Mouse (Mus musculus): ENCODE data around the gene Mfsd13b. TPM values are rescaled to one million over a fixed set of nuclear protein-coding genes. Genes with fewer than 3 reads are reported as not detected.
A peak's percentile ranks its signal among the peaks of the same experiment; 100 is the strongest.
"Not testable (repeated sequence)": the region's sequence is repeated elsewhere in the genome, so short reads cannot be mapped to it uniquely, and the experiment has no call there.

Gene Mfsd13b
- polyA plus RNA-seq, 1 experiment from 2014 or later = 0.63 TPM

- Histone ChIP-seq H3K9me3 (replicated peaks) (no peaks in the 10 kb centered on the region), H3K4me1 (peaks cover 8% of the 10 kb centered on the region), H3K27me3 (ENCODE audit: low read depth, poor library complexity, severe bottlenecking) (no peaks in the 10 kb centered on the region), H3K36me3 (peaks cover 43% of the 10 kb centered on the region), H3K27ac (replicated peaks) (no peak overlapping the region), H3K4me3 (no peak overlapping the region)
- no peak for DNase-seq (ENCODE audit: low spot score)
- 70% methylated on average over 3 of the region's 3 CpGs for WGBS
Measured at GRCm38 (mm10) chr7:120961893-120962292, 20.4 kb upstream of the Mfsd13b start.

- WGBS = 91% methylated on average over 5 of the region's 5 CpGs
Measured at GRCm38 (mm10) chr7:120963126-120963525, 19.2 kb upstream of the Mfsd13b start.

GRCm38 (mm10) chr7:120969221-120969620 lies 13.1 kb upstream of the Mfsd13b start:
- WGBS = 90% methylated on average over 7 of the region's 7 CpGs
- DNase-seq (ENCODE audit: low spot score) = no peak
- Histone ChIP-seq H3K4me3 (no peak overlapping the region), H3K27me3 (ENCODE audit: low read depth, poor library complexity, severe bottlenecking) (no peaks in the 10 kb centered on the region), H3K9me3 (replicated peaks) (no peaks in the 10 kb centered on the region), H3K36me3 (peaks cover 31% of the 10 kb centered on the region), H3K27ac (replicated peaks) (no peak overlapping the region), H3K4me1 (no peaks in the 10 kb centered on the region)

More at GRCm38 (mm10) chr7:120963126-120963525, 19.2 kb upstream of the Mfsd13b start:
- Histone ChIP-seq H3K9me3 (replicated peaks) (no peaks in the 10 kb centered on the region), H3K27me3 (ENCODE audit: low read depth, poor library complexity, severe bottlenecking) (no peaks in the 10 kb centered on the region), H3K4me1 (peaks cover 8% of the 10 kb centered on the region), H3K4me3 (no peak overlapping the region), H3K36me3 (peaks cover 42% of the 10 kb centered on the region), H3K27ac (replicated peaks) (no peak overlapping the region)
- no peak for DNase-seq (ENCODE audit: low spot score)

GRCm38 (mm10) chr7:120970112-120970511 lies 12.2 kb upstream of the Mfsd13b start:
- no peaks in the 10 kb centered on the region for H3K9me3 ChIP-seq (replicated peaks)
- WGBS = 95% methylated on average over 5 of the region's 5 CpGs
- DNase-seq (ENCODE audit: low spot score) = no peak
- H3K27ac ChIP-seq (replicated peaks) = no peak overlapping the region
- no peaks in the 10 kb centered on the region for H3K27me3 ChIP-seq (ENCODE audit: low read depth, poor library complexity, severe bottlenecking)
- H3K4me1 ChIP-seq = no peaks in the 10 kb centered on the region
- H3K4me3 ChIP-seq = no peak overlapping the region
- H3K36me3 ChIP-seq = peaks cover 31% of the 10 kb centered on the region

- DNase-seq (ENCODE audit: low spot score) = not testable (repeated sequence)
Measured at GRCm38 (mm10) chr7:120972471-120972870, 9.8 kb upstream of the Mfsd13b start.

GRCm38 (mm10) chr7:120974001-120974400 lies 8.3 kb upstream of the Mfsd13b start:
- Histone ChIP-seq H3K36me3 (peaks cover 11% of the 10 kb centered on the region; the same call in 1 of the 2 replicates), H3K27me3 (ENCODE audit: low read depth, poor library complexity, severe bottlenecking) (no peaks in the 10 kb centered on the region), H3K4me3 (no peak overlapping the region), H3K27ac (replicated peaks) (no peak overlapping the region), H3K4me1 (peaks cover 13% of the 10 kb centered on the region), H3K9me3 (replicated peaks) (no peaks in the 10 kb centered on the region)
- WGBS = 96% methylated on average over 3 of the region's 3 CpGs
- no peak for DNase-seq (ENCODE audit: low spot score)

More at GRCm38 (mm10) chr7:120972471-120972870, 9.8 kb upstream of the Mfsd13b start:
- not testable (repeated sequence) for H3K9me3 ChIP-seq (replicated peaks); H3K4me1 ChIP-seq; H3K4me3 ChIP-seq; H3K27me3 ChIP-seq (ENCODE audit: low read depth, poor library complexity, severe bottlenecking); H3K27ac ChIP-seq (replicated peaks)
- H3K36me3 ChIP-seq = peaks cover 26% of the 10 kb centered on the region
- 81% methylated on average over 2 of the region's 2 CpGs for WGBS

- no peak overlapping the region for H3K4me3 ChIP-seq
- no peaks in the 10 kb centered on the region for H3K27me3 ChIP-seq (ENCODE audit: low read depth, poor library complexity, severe bottlenecking)
- no peaks in the 10 kb centered on the region for H3K36me3 ChIP-seq
- H3K27ac ChIP-seq (replicated peaks) = no peak overlapping the region
- no peak for DNase-seq (ENCODE audit: low spot score)
- peaks cover 33% of the 10 kb centered on the region for H3K4me1 ChIP-seq
- 84% methylated on average over 7 of the region's 7 CpGs for WGBS
- H3K9me3 ChIP-seq (replicated peaks) = no peaks in the 10 kb centered on the region
Measured at GRCm38 (mm10) chr7:120977063-120977462, 5.2 kb upstream of the Mfsd13b start.

GRCm38 (mm10) chr7:120980041-120980440 lies 2.3 kb upstream of the Mfsd13b start:
- Histone ChIP-seq H3K4me3 (peak overlapping the region; percentile 94; the same call in 1 of the 2 replicates), H3K27ac (replicated peaks) (no peak overlapping the region), H3K27me3 (ENCODE audit: low read depth, poor library complexity, severe bottlenecking) (no peaks in the 10 kb centered on the region), H3K4me1 (peaks cover 44% of the 10 kb centered on the region), H3K36me3 (no peaks in the 10 kb centered on the region), H3K9me3 (replicated peaks) (no peaks in the 10 kb centered on the region)
- 89% methylated on average over 4 of the region's 4 CpGs for WGBS
- DNase-seq (ENCODE audit: low spot score) = no peak

- no peaks in the 10 kb centered on the region for H3K36me3 ChIP-seq
- peak overlapping the region; percentile 94 for H3K4me3 ChIP-seq
- WGBS = 6% methylated on average over 39 of the region's 39 CpGs
- H3K4me1 ChIP-seq = peaks cover 41% of the 10 kb centered on the region
- H3K27me3 ChIP-seq (ENCODE audit: low read depth, poor library complexity, severe bottlenecking) = no peaks in the 10 kb centered on the region
- DNase-seq (ENCODE audit: low spot score) = peak; percentile 70
- H3K27ac ChIP-seq (replicated peaks) = peak overlapping the region; percentile 95
- H3K9me3 ChIP-seq (replicated peaks) = no peaks in the 10 kb centered on the region
Measured at GRCm38 (mm10) chr7:120980931-120981924, 1.1 kb upstream of the Mfsd13b start.

- Histone ChIP-seq H3K4me1 (peaks cover 36% of the 10 kb centered on the region), H3K27me3 (ENCODE audit: low read depth, poor library complexity, severe bottlenecking) (no peaks in the 10 kb centered on the region), H3K27ac (replicated peaks) (peak overlapping the region; percentile 95), H3K36me3 (no peaks in the 10 kb centered on the region), H3K4me3 (peak overlapping the region; percentile 94), H3K9me3 (replicated peaks) (no peaks in the 10 kb centered on the region)
- no peak for DNase-seq (ENCODE audit: low spot score)
- 25% methylated on average over 7 of the region's 7 CpGs for WGBS
Measured at GRCm38 (mm10) chr7:120982968-120983367, 659 bp downstream of the Mfsd13b start.

- Histone ChIP-seq H3K36me3 (no peaks in the 10 kb centered on the region), H3K27me3 (ENCODE audit: low read depth, poor library complexity, severe bottlenecking) (no peaks in the 10 kb centered on the region), H3K9me3 (replicated peaks) (no peaks in the 10 kb centered on the region), H3K4me3 (no peak overlapping the region), H3K4me1 (0 out of 2 replicates have a peak, but pooled peaks cover 2% of the 10 kb centered on the region), H3K27ac (replicated peaks) (no peak overlapping the region)
- no peak for DNase-seq (ENCODE audit: low spot score)
- 76% methylated on average over 8 of the region's 8 CpGs for WGBS
Measured at GRCm38 (mm10) chr7:120991191-120991590, 8.9 kb downstream of the Mfsd13b start.

GRCm38 (mm10) chr7:120999021-120999530 lies 16.8 kb downstream of the Mfsd13b start:
- Histone ChIP-seq H3K27me3 (ENCODE audit: low read depth, poor library complexity, severe bottlenecking) (no peaks in the 10 kb centered on the region), H3K27ac (replicated peaks) (no peak overlapping the region), H3K9me3 (replicated peaks) (no peaks in the 10 kb centered on the region), H3K36me3 (no peaks in the 10 kb centered on the region), H3K4me3 (no peak overlapping the region), H3K4me1 (no peaks in the 10 kb centered on the region)
- 70% methylated on average over 2 of the region's 2 CpGs for WGBS
- no peak for DNase-seq (ENCODE audit: low spot score)

All from midbrain, embryonic 10.5 days (tissue).